Mouse (Mus musculus) CH12.LX (cell line): Measurements from ENCODE around the gene Pcsk6. TPM values are rescaled to one million over a fixed set of nuclear protein-coding genes. Genes with fewer than 3 reads are reported as not detected.

Experiments used
- DNase-seq: peaks from one replicate; pipeline ENCODE4 v3.0.0-alpha.2; 2013; ENCODE audit errors: extremely low read depth
- H3K27ac ChIP-seq: 2 replicates; pipeline ENCODE4 v1.5.1; 2012; ENCODE audit warnings: low read depth, mild to moderate bottlenecking, control low read depth, moderate library complexity; ENCODE audit not compliant: insufficient read depth
- H3K27me3 ChIP-seq: replicated peaks from 2 replicates; pipeline ENCODE3; 2012; ENCODE audit warnings: inconsistent platforms
- H3K36me3 ChIP-seq, 2 experiments: replicated peaks in 1 of 2; 2 replicates each; pipeline versions ENCODE3 to v1.6.1; 2012; ENCODE audit warnings: inconsistent platforms in 1 of 2, low read length in 1 of 2, mild to moderate bottlenecking in 1 of 2, mixed read lengths in 1 of 2, moderate library complexity in 1 of 2; ENCODE audit not compliant: control insufficient read depth in 1 of 2, insufficient read depth in 1 of 2
- H3K4me1 ChIP-seq, 2 experiments: 2 replicates each; pipeline ENCODE4 v1.6.1; 2012; ENCODE audit warnings: inconsistent platforms in 1 of 2, moderate library complexity in 1 of 2; ENCODE audit not compliant: insufficient read depth in 2 of 2, control insufficient read depth in 1 of 2
- H3K4me2 ChIP-seq: 2 replicates; pipeline ENCODE4 v1.6.1; 2012; ENCODE audit warnings: low read depth, mild to moderate bottlenecking, control low read depth; ENCODE audit not compliant: poor library complexity, insufficient read depth, severe bottlenecking
- H3K4me3 ChIP-seq, 3 experiments: fragments of 150-350 bp in 1 of 3; sonication (generic) in 1 of 3; replicated peaks in 1 of 3; 2 replicates each; pipeline versions ENCODE3 to v1.5.1; 2011 to 2012; ENCODE audit warnings: low read depth in 2 of 3, low read length in 2 of 3, mild to moderate bottlenecking in 2 of 3, moderate library complexity in 2 of 3, control low read depth in 1 of 3, improper control_type of control experiment in 1 of 3, inconsistent platforms in 1 of 3, mixed read lengths in 1 of 3; ENCODE audit not compliant: poor library complexity in 1 of 3
- H3K79me2 ChIP-seq: replicated peaks from 2 replicates; pipeline ENCODE4 v1.6.1; 2012; ENCODE audit warnings: mild to moderate bottlenecking, moderate library complexity; ENCODE audit not compliant: control insufficient read depth, poor library complexity, insufficient read depth, severe bottlenecking; ENCODE audit errors: extremely low read depth
- H3K9ac ChIP-seq: 2 replicates; pipeline ENCODE4 v1.6.1; 2012; ENCODE audit warnings: low read depth, mild to moderate bottlenecking, control low read depth, moderate library complexity; ENCODE audit not compliant: insufficient read depth
- H3K9me3 ChIP-seq: replicated peaks from 2 replicates; pipeline ENCODE3; 2012; ENCODE audit warnings: low read length, inconsistent platforms, mixed read lengths
- E2F4 ChIP-seq: IDR thresholded peaks from 2 replicates; pipeline ENCODE4 v1.6.1; 2011; ENCODE audit warnings: low read depth, low read length, improper control_type of control experiment; ENCODE audit not compliant: insufficient replicate concordance
- ELF1 ChIP-seq: IDR thresholded peaks from 2 replicates; pipeline ENCODE4 v1.6.1; 2014; ENCODE audit warnings: low read depth, mild to moderate bottlenecking, inconsistent platforms, low read length, improper control_type of control experiment
- EP300 ChIP-seq: IDR thresholded peaks from 2 replicates; pipeline ENCODE4 v1.6.1; 2011; ENCODE audit warnings: low read length, improper control_type of control experiment
- ETS1 ChIP-seq: conservative IDR thresholded peaks from 2 replicates; pipeline ENCODE4 v1.6.1; 2012; ENCODE audit warnings: low read depth, mild to moderate bottlenecking, inconsistent platforms, low read length, improper control_type of control experiment, moderate library complexity
- GABPA ChIP-seq: IDR thresholded peaks from 2 replicates; pipeline ENCODE4 v1.6.1; 2012; ENCODE audit warnings: low read depth, low read length, improper control_type of control experiment, inconsistent platforms; ENCODE audit not compliant: insufficient replicate concordance
- HCFC1 ChIP-seq: IDR thresholded peaks from 2 replicates; pipeline ENCODE4 v1.6.1; 2012; ENCODE audit warnings: low read depth, mild to moderate bottlenecking, inconsistent platforms, low read length, improper control_type of control experiment
- JUND ChIP-seq: conservative IDR thresholded peaks from 2 replicates; pipeline ENCODE4 v1.6.1; 2011; ENCODE audit warnings: low read depth, low read length, improper control_type of control experiment
- KAT2A ChIP-seq: IDR thresholded peaks from 2 replicates; pipeline ENCODE4 v1.6.1; 2012; ENCODE audit warnings: low read length, improper control_type of control experiment, inconsistent platforms; ENCODE audit not compliant: insufficient replicate concordance
- MAZ ChIP-seq: IDR thresholded peaks from 2 replicates; pipeline ENCODE4 v1.6.1; 2012; ENCODE audit warnings: low read depth, mild to moderate bottlenecking, inconsistent platforms, low read length, improper control_type of control experiment, moderate library complexity
- MXI1 ChIP-seq: IDR thresholded peaks from 2 replicates; pipeline ENCODE4 v1.6.1; 2011; ENCODE audit warnings: mild to moderate bottlenecking, low read depth, low read length, improper control_type of control experiment
- NRF1 ChIP-seq: IDR thresholded peaks from 2 replicates; pipeline ENCODE4 v1.6.1; 2014; ENCODE audit warnings: low read depth, mild to moderate bottlenecking, inconsistent platforms, low read length, improper control_type of control experiment, moderate library complexity
- PAX5 ChIP-seq: IDR thresholded peaks from 2 replicates; pipeline ENCODE4 v1.6.1; 2012; ENCODE audit warnings: low read length, inconsistent platforms, mixed read lengths
- POLR2A ChIP-seq: IDR thresholded peaks from 2 replicates; pipeline ENCODE4 v1.6.1; 2011; ENCODE audit warnings: low read depth, mild to moderate bottlenecking, improper control_type of control experiment, low read length
- POLR2AphosphoS2 ChIP-seq: IDR thresholded peaks from 2 replicates; pipeline ENCODE4 v1.6.1; 2011; ENCODE audit warnings: low read depth, low read length, improper control_type of control experiment
- RAD21 ChIP-seq: IDR thresholded peaks from 2 replicates; pipeline ENCODE4 v1.6.1; 2011; ENCODE audit warnings: low read depth, mild to moderate bottlenecking, low read length, improper control_type of control experiment, moderate library complexity
- SIN3A ChIP-seq: IDR thresholded peaks from 2 replicates; pipeline ENCODE4 v1.6.1; 2012; ENCODE audit warnings: low read length, improper control_type of control experiment, inconsistent platforms
- SMC3 ChIP-seq: IDR thresholded peaks from 2 replicates; pipeline ENCODE4 v1.6.1; 2011; ENCODE audit warnings: low read depth, low read length, improper control_type of control experiment
- TCF12 ChIP-seq: IDR thresholded peaks from 2 replicates; pipeline ENCODE4 v1.6.1; 2014; ENCODE audit warnings: low read depth, mild to moderate bottlenecking, inconsistent platforms, low read length, improper control_type of control experiment
- UBTF ChIP-seq: IDR thresholded peaks from 2 replicates; pipeline ENCODE4 v1.6.1; 2012; ENCODE audit warnings: low read depth, mild to moderate bottlenecking, inconsistent platforms, low read length, improper control_type of control experiment, moderate library complexity
- USF1 ChIP-seq: IDR thresholded peaks from 2 replicates; pipeline ENCODE4 v1.6.1; 2014; ENCODE audit warnings: low read depth, mild to moderate bottlenecking, inconsistent platforms, low read length, improper control_type of control experiment
- USF2 ChIP-seq: conservative IDR thresholded peaks from 2 replicates; pipeline ENCODE4 v1.6.1; 2011; ENCODE audit warnings: low read depth, low read length, improper control_type of control experiment
- ZC3H11A ChIP-seq: IDR thresholded peaks from 2 replicates; pipeline ENCODE4 v1.6.1; 2012; ENCODE audit warnings: low read depth, mild to moderate bottlenecking, inconsistent platforms, low read length, improper control_type of control experiment
- ZKSCAN1 ChIP-seq: IDR thresholded peaks from 2 replicates; pipeline ENCODE4 v1.6.1; 2012; ENCODE audit warnings: low read depth, inconsistent platforms, low read length, improper control_type of control experiment, borderline replicate concordance
- ZMIZ1 ChIP-seq: IDR thresholded peaks from 2 replicates; pipeline ENCODE4 v1.6.1; 2012; ENCODE audit warnings: low read depth, mild to moderate bottlenecking, inconsistent platforms, low read length, improper control_type of control experiment
- ZNF384 ChIP-seq: IDR thresholded peaks from 2 replicates; pipeline ENCODE4 v1.6.1; 2012; ENCODE audit warnings: low read depth, low read length, improper control_type of control experiment, inconsistent platforms
- dilution Hi-C: fragments of 300-500 bp; cut with MboI; formaldehyde crosslinking; loops from 2 replicates; pipeline ENCODE4 v1.14.3; 2020; ENCODE audit warnings: low sequenced_read_pairs; ENCODE audit not compliant: extremely low pct_unique_long_range_greater_than_20kb, extremely low pct_ligation_motif_present
- in situ Hi-C: fragments of 300-500 bp; cut with MboI; formaldehyde crosslinking; loops from 3 replicates; pipeline ENCODE4 v1.14.3; 2019; ENCODE audit warnings: low sequenced_read_pairs, low pct_ligation_motif_present, low pct_unique_long_range_greater_than_20kb, mixed read lengths
- polyA plus RNA-seq: library from polyadenylated mRNA; unstranded; fragments of >175 nt; gene quantifications from 2 replicates; pipeline ENCODE4 v1.2.1, GENCODE M21; 2012; ENCODE audit warnings: low read depth; ENCODE audit not compliant: insufficient read length
- total RNA-seq, 2 experiments: library from RNA; depleted of rRNA; stranded (reverse); fragments of 300-350 nt in 1 of 2; fragments of >200 nt in 1 of 2; gene quantifications; 2 replicates each; pipeline ENCODE4 v1.2.3; 2012 to 2014

The Pcsk6 gene
- total and polyA plus RNA-seq, 3 experiments: not detected

GRCm38 (mm10) chr7:65945342-65945993 is 83.9 kb downstream of the Pcsk6 start:
- Histone ChIP-seq H3K36me3 (no peaks in the 10 kb centered on the region), H3K27ac (no peak overlapping the region), H3K9ac (no peak overlapping the region), H3K79me2 (no peaks in the 10 kb centered on the region), H3K27me3 (peaks cover 85% of the 10 kb centered on the region)
- in situ Hi-C loops: no loop called here
- TF ChIP-seq POLR2AphosphoS2 (no peak), USF1 (no peak), RAD21 (no peak), TCF12 (no peak), MXI1 (no peak), SMC3 (no peak), SIN3A (no peak), KAT2A (no peak), MAZ (no peak), HCFC1 (no peak)
- TF ChIP-seq, all 38 proteins: peak for 0
- no peak overlapping the region for H3K4me3 ChIP-seq
- DNase-seq: no peak
- no peaks in the 10 kb centered on the region for H3K4me1 ChIP-seq
- H3K9me3 ChIP-seq: no peaks in the 10 kb centered on the region
- dilution Hi-C loops: no loop called here
- H3K4me2 ChIP-seq: no peak overlapping the region

- peaks cover 80% of the 10 kb centered on the region for H3K27me3 ChIP-seq
- TF ChIP-seq ELF1: no peak
- no peak for TF ChIP-seq ETS1
- no peak for TF ChIP-seq UBTF
- no peak for TF ChIP-seq GABPA
- TF ChIP-seq KAT2A: no peak
- no peak for TF ChIP-seq PAX5
- no peak for TF ChIP-seq USF1
- no peak for TF ChIP-seq E2F4
- TF ChIP-seq ZMIZ1: no peak
- TF ChIP-seq NRF1: no peak
- TF ChIP-seq JUND: no peak
- no peak for TF ChIP-seq MAZ
- no peak for TF ChIP-seq ZKSCAN1
- TF ChIP-seq ZC3H11A: no peak
- no peak for TF ChIP-seq USF2
- no peak for TF ChIP-seq EP300
- TF ChIP-seq ZNF384: no peak
- no peak for TF ChIP-seq POLR2A
- H3K4me3 ChIP-seq: no peak overlapping the region
- no peaks in the 10 kb centered on the region for H3K4me1 ChIP-seq
- in situ Hi-C loops (no loop called here), dilution Hi-C loops (no loop called here)
- DNase-seq: no peak
- H3K27ac ChIP-seq: no peak overlapping the region
- H3K79me2 ChIP-seq: no peaks in the 10 kb centered on the region
- no peak overlapping the region for H3K4me2 ChIP-seq
- H3K36me3 ChIP-seq: no peaks in the 10 kb centered on the region
- no peak overlapping the region for H3K9ac ChIP-seq
- no peaks in the 10 kb centered on the region for H3K9me3 ChIP-seq
Measured at GRCm38 (mm10) chr7:65946397-65946796, 84.9 kb downstream of the Pcsk6 start.
